Mouse (Mus musculus): ENCODE measurements at regions not wholly inside any gene's neighbourhood (a gene's known extent, or its start where the extent isn't known, plus 50 kb on each side); places are given as distances from the start of the nearest gene placed in this dataset.

DNA sequence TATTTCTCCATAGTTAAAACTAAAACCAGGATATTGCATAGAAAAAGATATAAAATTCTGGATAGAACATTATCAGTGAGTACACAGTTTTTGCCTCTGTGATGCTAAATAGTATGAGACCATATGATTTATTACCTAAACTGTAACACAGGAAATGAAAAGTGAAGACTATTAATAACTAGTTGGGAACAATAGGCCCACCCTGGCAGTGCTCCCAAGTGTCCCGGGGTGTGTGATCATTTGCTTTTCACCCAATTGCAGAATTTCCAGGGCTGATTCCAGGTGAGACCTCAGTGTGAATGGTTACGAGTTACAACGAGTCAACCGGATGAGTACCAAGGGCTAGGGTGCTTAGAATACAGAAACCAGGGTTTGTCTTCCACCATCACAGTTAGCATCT is 172.6 kb upstream of the Tars start:
- no peak for DNase-seq (ENCODE audit: low spot score)

DNA sequence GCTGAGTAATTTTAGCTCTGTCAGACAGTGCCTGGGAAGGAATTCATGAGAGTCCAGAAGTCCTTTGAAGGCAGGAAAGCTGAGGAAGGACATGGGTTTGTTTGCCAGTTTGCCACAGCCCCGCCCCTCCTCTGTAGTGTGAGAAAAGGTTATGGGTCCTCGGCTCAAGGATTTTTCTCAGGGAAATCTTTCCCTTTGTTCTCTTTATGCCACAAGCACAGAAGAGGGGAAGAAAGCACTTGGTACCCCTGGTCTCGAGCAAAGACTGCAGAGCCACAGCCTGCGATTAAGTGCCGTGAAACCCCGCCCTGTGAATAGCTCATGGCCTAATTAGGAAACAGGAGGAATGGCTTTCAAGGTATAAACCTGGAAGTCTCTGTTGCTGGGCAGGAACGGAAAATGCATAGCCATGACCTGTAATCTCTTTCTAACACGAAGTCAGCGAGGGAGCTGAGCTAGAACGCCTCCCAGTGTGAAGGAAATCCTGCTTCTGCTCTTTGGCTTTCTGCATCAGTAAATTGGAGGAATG is 166.1 kb upstream of the Tars start:
- no peak for DNase-seq (ENCODE audit: low spot score)

DNA sequence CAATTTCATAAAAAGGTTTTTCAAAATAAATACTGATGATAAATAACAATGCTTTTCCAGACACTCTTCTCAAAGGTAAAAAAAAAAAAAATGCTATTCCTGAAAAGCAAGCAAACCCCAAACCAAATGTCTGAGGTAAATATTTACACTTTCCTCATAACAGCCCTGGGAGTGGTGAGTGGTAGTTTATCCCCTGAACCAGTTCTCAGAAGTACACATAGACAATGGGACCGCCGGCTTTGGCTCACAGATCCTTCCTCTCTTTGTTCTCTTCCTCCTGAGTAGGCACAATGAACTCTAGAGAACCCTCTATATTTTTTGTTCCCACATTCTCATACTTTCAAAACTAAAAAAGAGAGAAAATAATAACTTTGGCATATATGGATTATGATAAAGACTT is 153.1 kb upstream of the Tars start:
- no peak for DNase-seq (ENCODE audit: low spot score)

GRCm38 (mm10) chr15:11552110-11552509 is 152.6 kb upstream of the Tars start:
- no peak for DNase-seq (ENCODE audit: low spot score)

DNA sequence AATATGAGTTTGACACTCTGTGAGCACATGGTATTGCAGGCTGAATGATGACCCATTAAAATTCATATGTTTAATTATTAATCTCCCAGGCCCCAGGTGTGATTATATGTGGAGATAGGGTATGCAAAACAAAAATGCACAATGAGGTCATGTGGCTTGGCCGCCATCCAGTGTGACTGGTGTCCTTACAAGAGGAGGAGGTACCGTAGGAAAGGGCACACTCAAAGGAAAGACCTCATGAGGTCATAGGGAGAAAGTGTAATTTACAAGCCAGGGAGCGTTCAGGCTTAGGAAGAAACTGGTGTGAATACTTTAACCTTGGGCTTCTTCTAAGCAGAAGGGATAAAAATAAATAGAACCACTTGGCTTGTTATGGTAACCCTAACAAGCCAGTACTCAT is 140.0 kb upstream of the Tars start:
- DNase-seq (ENCODE audit: low spot score), result no peak

DNA sequence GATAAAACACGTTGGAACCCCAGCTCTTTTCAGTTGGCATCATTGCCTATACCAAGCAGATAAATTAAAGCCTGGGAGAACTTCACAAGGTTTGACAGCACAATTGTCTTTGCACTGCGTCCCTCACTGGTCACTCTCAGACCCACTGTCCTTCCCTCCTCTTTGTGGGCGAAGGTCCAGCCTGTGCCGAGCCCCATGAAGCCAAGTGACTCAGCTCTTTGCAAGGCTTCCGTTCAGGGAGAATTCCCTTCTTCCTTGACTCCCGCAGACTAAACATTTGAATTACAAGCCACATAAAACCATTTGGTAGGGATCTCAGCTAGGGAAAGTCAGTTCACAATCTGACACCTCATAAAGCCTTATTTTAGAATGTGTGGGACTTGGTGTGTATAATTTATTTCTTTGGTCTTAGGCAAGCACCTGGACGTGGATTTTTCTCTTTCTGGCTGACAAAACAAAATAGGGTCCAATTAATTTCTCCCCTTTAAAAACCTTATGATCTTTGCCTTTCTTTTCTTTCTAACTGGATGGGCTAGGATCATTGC is 136.7 kb upstream of the Tars start:
- no peak for DNase-seq (ENCODE audit: low spot score)

- DNase-seq (ENCODE audit: low spot score), result no peak
These were observed 135.2 kb upstream of the Tars start for GRCm38 (mm10) chr15:11534404-11535251.

GRCm38 (mm10) chr15:11533616-11534015 is 134.2 kb upstream of the Tars start:
- DNase-seq (ENCODE audit: low spot score), result no peak

DNA sequence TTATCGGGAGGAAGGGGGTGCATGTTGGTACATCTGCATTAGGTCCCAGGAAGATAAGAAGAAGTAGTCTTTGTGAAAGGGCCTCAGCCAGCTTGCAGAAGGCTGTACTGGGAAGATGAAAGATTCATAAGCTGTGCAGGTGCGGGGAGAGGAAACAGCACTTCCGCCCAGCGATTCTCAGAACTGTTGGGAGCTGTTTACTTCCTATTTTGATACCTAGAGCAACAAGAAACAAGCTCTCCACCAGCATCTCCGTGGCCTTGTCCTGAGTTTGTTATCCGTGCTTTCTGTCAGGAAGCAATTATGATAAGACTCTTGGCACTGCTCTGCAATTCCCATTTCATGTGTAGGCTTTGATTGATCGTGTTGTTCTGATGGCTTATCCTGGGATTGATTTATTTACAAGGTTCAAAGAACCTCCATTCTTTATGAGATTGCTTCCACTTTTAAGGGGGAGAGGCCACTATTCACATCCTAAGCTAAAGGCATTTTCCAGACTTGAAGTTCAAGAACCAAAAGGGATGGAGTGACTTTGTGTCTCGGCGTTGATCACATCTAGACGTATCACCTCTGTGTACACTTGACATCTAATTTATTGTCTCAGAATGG is 133.6 kb upstream of the Tars start:
- DNase-seq (ENCODE audit: low spot score), result no peak

DNA sequence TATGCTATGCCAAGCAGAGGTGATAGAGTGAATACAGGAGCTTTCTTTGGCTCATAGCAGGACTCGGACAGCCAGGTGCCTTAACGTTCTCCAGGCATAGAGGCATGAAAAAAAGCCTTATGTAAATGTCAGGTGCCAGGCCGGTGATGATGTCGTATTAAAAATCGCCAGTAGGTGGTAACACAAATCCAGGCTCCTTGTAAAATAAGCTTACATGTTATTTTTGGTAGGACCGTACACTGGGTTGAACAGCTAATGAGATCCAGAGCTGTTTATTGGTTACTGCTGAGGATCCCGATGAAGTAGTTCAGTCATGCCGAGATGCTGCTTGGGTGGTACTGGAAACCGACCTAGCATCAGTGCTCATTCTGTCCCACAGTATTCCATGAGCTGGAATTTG is 133.1 kb upstream of the Tars start:
- DNase-seq (ENCODE audit: low spot score), result no peak

DNA sequence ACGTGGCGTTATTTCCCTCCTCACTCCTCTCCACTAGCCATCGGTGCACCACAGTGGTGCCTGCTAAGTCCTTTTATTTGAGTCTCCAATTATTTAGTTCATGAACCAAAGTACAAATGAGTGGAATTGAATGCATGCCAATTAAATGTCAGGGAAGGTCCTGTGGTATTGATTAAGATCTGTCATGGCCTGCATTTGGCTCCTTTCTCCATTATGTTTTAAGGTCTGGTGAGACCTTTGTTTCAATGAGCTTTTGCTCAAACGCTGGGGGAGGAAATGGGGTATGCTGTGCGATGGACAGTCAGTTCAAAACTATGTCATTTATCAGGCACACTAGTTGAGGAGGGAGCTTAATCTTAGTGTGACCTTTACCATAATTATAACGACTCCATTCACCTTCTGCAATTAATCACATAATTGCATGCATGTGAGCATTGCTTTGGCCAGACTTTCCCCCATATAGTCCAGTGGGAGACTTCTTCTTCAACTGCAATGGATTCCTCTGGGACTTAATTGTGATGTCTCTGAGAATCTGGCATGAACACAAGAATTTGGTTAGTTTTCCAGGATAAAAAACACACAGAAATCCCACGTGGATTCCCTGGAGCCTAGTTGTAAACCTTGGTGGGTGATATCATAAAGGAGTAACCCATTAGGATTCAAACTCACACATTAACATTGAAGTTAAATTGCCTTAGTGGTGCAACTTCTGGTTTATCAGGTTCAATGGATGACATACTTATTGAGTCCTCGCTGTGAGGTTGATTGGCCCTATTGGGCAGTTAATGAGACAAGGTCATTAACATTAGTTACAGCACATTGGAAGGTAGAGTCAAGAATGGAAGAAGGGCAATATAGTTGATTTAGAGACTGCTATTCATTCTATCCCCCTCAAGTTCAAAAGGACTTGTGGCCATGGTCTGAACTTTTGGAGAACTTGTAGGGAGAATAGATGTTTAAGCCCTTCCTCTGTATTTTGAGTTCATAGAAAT is 130.7 kb upstream of the Tars start:
- no peak for DNase-seq (ENCODE audit: low spot score)

DNA sequence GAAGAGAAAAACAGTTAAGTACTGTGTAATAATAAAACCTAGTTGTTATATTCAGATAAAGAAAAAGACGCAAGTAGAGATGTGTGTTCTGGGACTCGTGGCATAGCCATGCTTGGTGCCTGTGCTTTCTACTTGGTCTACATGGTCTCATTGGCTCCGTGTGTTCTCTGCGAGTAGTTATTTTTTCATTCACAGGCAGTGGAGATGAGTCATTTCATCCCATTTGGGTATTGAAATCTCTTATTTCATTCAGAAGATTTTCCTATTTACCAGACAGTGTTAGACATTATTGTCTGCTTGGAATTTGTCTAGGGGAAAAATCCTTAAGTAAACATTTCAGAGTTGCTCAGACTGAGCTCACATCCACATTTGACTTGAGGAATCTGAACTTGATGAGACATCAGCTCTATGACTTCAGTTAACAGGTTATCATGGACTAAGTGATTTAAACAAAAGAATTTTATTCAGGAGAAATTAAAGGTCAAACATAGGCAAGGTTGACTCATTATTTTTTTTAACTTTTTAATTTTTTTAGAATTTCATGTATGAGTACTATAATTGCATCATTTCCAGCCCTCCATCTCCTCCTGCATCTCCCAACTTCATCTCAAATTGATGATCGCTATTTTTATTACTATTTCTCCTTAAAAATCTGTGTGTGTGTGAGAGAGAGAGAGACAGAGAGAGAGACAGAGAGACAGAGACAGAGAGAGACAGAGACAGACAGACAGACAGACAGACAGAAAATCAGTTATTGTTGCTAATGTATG is 125.1 kb upstream of the Tars start:
- no peak for DNase-seq (ENCODE audit: low spot score)

GRCm38 (mm10) chr15:11518565-11518964 is 119.1 kb upstream of the Tars start:
- no peak for DNase-seq (ENCODE audit: low spot score)

GRCm38 (mm10) chr15:11517892-11518291 is 118.4 kb upstream of the Tars start:
- no peak for DNase-seq (ENCODE audit: low spot score)

DNA sequence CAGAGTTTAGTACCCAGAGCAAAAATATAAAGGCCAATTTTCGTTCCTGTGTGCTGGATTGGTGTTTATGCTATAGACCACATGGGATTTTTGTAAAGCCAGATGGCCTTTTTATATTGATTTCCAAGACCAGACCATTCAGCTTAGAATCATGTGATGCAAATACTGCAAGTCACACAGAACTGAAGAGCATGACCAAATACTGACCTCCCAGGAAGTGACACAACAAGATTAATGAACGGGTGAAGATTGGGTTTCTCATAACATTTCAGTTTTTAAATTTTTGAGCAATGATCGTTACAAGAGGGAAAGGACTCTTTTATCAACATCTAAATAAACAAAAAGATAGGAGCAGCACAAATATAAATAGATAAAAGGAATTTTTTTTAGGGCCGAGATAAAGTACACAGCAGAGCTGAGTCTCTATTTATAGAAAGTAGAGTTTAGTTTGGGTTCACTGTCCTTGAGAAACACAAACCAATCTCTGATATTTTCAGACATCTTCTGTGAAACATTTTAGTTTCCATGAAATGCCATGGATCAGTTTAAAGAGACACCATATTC is 105.7 kb upstream of the Tars start:
- no peak for DNase-seq (ENCODE audit: low spot score)

GRCm38 (mm10) chr15:11496436-11496835 is 97.0 kb upstream of the Tars start:
- no peak for DNase-seq (ENCODE audit: low spot score)

DNA sequence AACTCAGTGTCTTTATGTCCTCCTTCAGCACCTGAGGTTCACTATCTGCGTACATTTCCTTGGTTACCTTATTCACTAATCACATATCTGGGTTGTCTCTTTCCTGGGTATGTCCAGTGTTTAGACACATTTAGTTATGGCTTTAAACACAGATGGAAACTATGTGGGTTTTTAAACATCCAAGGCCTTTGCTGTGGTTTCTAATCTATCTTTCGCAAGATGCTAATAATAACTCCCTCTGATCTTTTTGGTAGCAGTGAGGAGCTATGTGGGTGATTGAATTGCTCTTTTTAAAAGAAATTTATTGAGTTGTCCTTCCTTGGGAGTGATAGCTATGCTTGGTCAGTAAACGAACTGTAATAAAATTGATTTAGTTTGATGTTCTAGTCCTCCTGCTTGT is 89.7 kb upstream of the Tars start:
- no peak for DNase-seq (ENCODE audit: low spot score)

DNA sequence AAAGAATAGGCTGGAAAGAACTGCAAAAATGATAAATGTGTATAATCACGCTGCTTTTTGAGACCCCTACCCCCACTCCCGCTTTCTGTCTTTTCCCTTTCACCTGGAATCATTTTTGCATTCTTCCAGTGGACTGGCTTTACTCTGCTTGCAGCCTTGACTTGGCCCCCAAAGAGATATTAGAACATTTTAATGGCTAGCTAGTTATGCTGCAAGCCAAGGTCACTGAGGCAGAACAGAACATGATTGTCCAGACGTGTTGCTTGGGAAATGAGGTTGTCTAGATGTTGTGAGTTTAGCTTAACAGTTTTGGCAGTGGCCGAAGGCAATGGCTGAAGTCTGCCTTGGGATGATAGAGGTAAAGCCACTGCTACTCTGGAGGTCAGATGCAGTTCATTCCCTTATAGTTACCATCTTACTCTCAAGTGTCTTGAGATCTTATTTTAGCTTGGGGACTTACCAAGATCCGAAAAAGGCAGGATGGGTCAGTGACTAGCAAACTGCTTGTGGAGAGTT is 87.9 kb upstream of the Tars start:
- DNase-seq (ENCODE audit: low spot score), result peak; percentile 6

GRCm38 (mm10) chr15:11483916-11484315 is 84.5 kb upstream of the Tars start:
- DNase-seq (ENCODE audit: low spot score), result no peak

GRCm38 (mm10) chr15:11479166-11479944 is 79.9 kb upstream of the Tars start:
- no peak for DNase-seq (ENCODE audit: low spot score)

Measured in testis, postnatal 14 days (tissue).